Mouse (Mus musculus) MEL (cell line): Measurements from ENCODE around the gene Rab11fip4.
A peak's percentile ranks its signal among the peaks of the same experiment; 100 is the strongest.

Experiments used
- BHLHE40 ChIP-seq: IDR thresholded peaks from 2 replicates; pipeline ENCODE4 v1.6.1; 2012; ENCODE audit warnings: low read depth, mild to moderate bottlenecking, inconsistent platforms, low read length, improper control_type of control experiment, borderline replicate concordance
- CTCF ChIP-seq, 3 experiments: IDR thresholded peaks in 2 of 3; conservative IDR thresholded peaks in 1 of 3; 2 replicates each; pipeline ENCODE4 v1.5.1; 2011 to 2012; ENCODE audit warnings: low read length in 3 of 3, low read depth in 2 of 3, mild to moderate bottlenecking in 2 of 3, improper control_type of control experiment in 1 of 3, inconsistent platforms in 1 of 3, mixed read lengths in 1 of 3, moderate library complexity in 1 of 3; ENCODE audit not compliant: control insufficient read depth in 1 of 3, insufficient read depth in 1 of 3, poor library complexity in 1 of 3, severe bottlenecking in 1 of 3
- EP300 ChIP-seq, 2 experiments: IDR thresholded peaks; 2 replicates each; pipeline ENCODE4 v1.6.1; 2011; ENCODE audit warnings: improper control_type of control experiment in 2 of 2, low read length in 2 of 2, low read depth in 1 of 2, mild to moderate bottlenecking in 1 of 2
- GATA1 ChIP-seq: IDR thresholded peaks from 2 replicates; pipeline ENCODE4 v1.6.1; 2011; ENCODE audit warnings: low read depth, low read length, improper control_type of control experiment
- HCFC1 ChIP-seq: IDR thresholded peaks from 2 replicates; pipeline ENCODE4 v1.6.1; 2012; ENCODE audit warnings: low read depth, mild to moderate bottlenecking, inconsistent platforms, low read length, improper control_type of control experiment, moderate library complexity
- MYB ChIP-seq: IDR thresholded peaks from 2 replicates; pipeline ENCODE4 v1.6.1; 2011; ENCODE audit warnings: mild to moderate bottlenecking, low read depth, low read length, improper control_type of control experiment
- POLR2A ChIP-seq, 2 experiments: IDR thresholded peaks; 2 replicates each; pipeline ENCODE4 v1.6.1; 2011 to 2012; ENCODE audit warnings: low read length in 2 of 2, mild to moderate bottlenecking in 2 of 2, control low read depth in 1 of 2, improper control_type of control experiment in 1 of 2, low read depth in 1 of 2, moderate library complexity in 1 of 2; ENCODE audit not compliant: control insufficient read depth in 1 of 2, insufficient read depth in 1 of 2, poor library complexity in 1 of 2
- RCOR1 ChIP-seq: IDR thresholded peaks from 2 replicates; pipeline ENCODE4 v1.6.1; 2012; ENCODE audit warnings: low read depth, mild to moderate bottlenecking, inconsistent platforms, low read length, improper control_type of control experiment
- USF1 ChIP-seq: IDR thresholded peaks from 2 replicates; pipeline ENCODE4 v1.6.1; 2014; ENCODE audit warnings: low read depth, mild to moderate bottlenecking, inconsistent platforms, low read length, improper control_type of control experiment, moderate library complexity

GRCm38 (mm10) chr11:79577741-79578140 is 13.3 kb upstream of the Rab11fip4 start:
- TF ChIP-seq RCOR1 = no peak
- no peak for TF ChIP-seq EP300 (IDR thresholded peaks at IDR 0.05; ENCODE audit: low read depth in 1 of 2, low read length in 2 of 2)
- no peak for TF ChIP-seq BHLHE40
- peak; percentile 74 to 97 (median 88) for TF ChIP-seq CTCF (IDR thresholded peaks at IDR 0.05 in 2 of 3, conservative IDR thresholded peaks at IDR 0.05 in 1 of 3; ENCODE audit: control insufficient read depth in 1 of 3, insufficient read depth in 1 of 3, low read depth in 2 of 3, low read length in 3 of 3, poor library complexity in 1 of 3, severe bottlenecking in 1 of 3)
- TF ChIP-seq POLR2A (IDR thresholded peaks at IDR 0.05; ENCODE audit: control insufficient read depth in 1 of 2, insufficient read depth in 1 of 2, low read depth in 1 of 2, low read length in 2 of 2, poor library complexity in 1 of 2) = no peak
- peak; percentile 36; the same call in 1 of the 2 replicates for TF ChIP-seq HCFC1
- TF ChIP-seq GATA1 = no peak
- no peak for TF ChIP-seq USF1
- TF ChIP-seq MYB = no peak
